Mouse (Mus musculus) small intestine, adult 2 months (tissue): Measurements from ENCODE around the gene Epha4. TPM values are rescaled to one million over a fixed set of nuclear protein-coding genes. Genes with fewer than 3 reads are reported as not detected.

Experiments
- H3K27ac ChIP-seq: fragments of 200-500 bp; 2 replicates; pipeline ENCODE4 v1.5.1; 2012; ENCODE audit warnings: low read depth, low read length, control low read depth, inconsistent platforms; ENCODE audit not compliant: insufficient read depth
- H3K27me3 ChIP-seq: fragments of 200-500 bp; 2 replicates; pipeline ENCODE4 v1.6.1; 2012; ENCODE audit warnings: mild to moderate bottlenecking, moderate library complexity, low read length, inconsistent platforms; ENCODE audit not compliant: control insufficient read depth, insufficient read depth
- H3K36me3 ChIP-seq: fragments of 200-500 bp; 2 replicates; pipeline ENCODE4 v1.6.1; 2012; ENCODE audit warnings: mild to moderate bottlenecking, low read length, control low read depth, inconsistent platforms; ENCODE audit not compliant: control insufficient read depth, insufficient read depth
- H3K4me1 ChIP-seq: fragments of 200-500 bp; 2 replicates; pipeline ENCODE4 v1.6.1; 2012; ENCODE audit warnings: low read length, inconsistent platforms, mixed read lengths; ENCODE audit not compliant: control insufficient read depth, insufficient read depth, insufficient read length
- H3K4me3 ChIP-seq: fragments of 200-500 bp; 2 replicates; pipeline ENCODE4 v1.5.1; 2012; ENCODE audit warnings: low read depth, mild to moderate bottlenecking, control low read depth, inconsistent platforms, low read length, moderate library complexity
- CTCF ChIP-seq: fragments of 200-500 bp; IDR thresholded peaks from 2 replicates; pipeline ENCODE4 v1.5.1; 2012; ENCODE audit warnings: low read depth, mild to moderate bottlenecking, control low read depth, inconsistent platforms, low read length, moderate library complexity, mixed read lengths; ENCODE audit not compliant: insufficient replicate concordance, insufficient read length; ENCODE audit errors: extremely low read depth
- POLR2A ChIP-seq: fragments of 200-500 bp; IDR thresholded peaks from 2 replicates; pipeline ENCODE4 v1.6.1; 2012; ENCODE audit warnings: low read depth, mild to moderate bottlenecking, control low read depth, inconsistent platforms, low read length, moderate library complexity
- WGBS: fragments of 180-500 bp; shearing (Covaris S2); methylation state at CpG from one replicate; pipeline ENCODE4 v1.1.7; 2018; 5-methylcytosine and 5-hydroxymethylcytosine counted together
- polyA plus RNA-seq: library from polyadenylated mRNA; depleted of rRNA; stranded (reverse); fragments of >200 nt; gene quantifications from 2 replicates; pipeline ENCODE4 v1.2.3, GENCODE M21; 2012

Epha4 gene
- polyA plus RNA-seq, 1 experiment, result 2.6 TPM

GRCm38 (mm10) chr1:77473446-77474376 lies 41.2 kb downstream of the Epha4 start:
- TF ChIP-seq CTCF (no peak), POLR2A (no peak)
- 42% methylated on average over 12 of the region's 12 CpGs for WGBS
- Histone ChIP-seq H3K27me3 (no peaks in the 10 kb centered on the region), H3K36me3 (no peaks in the 10 kb centered on the region), H3K4me1 (peaks cover 5% of the 10 kb centered on the region; the same call in 1 of the 2 replicates), H3K4me3 (no peak overlapping the region), H3K27ac (no peak overlapping the region)

GRCm38 (mm10) chr1:77472566-77472965 lies 42.3 kb downstream of the Epha4 start:
- TF ChIP-seq CTCF (no peak), POLR2A (no peak)
- Histone ChIP-seq H3K36me3 (no peaks in the 10 kb centered on the region), H3K27me3 (no peaks in the 10 kb centered on the region), H3K4me1 (peaks cover 5% of the 10 kb centered on the region; the same call in 1 of the 2 replicates), H3K27ac (no peak overlapping the region), H3K4me3 (no peak overlapping the region)
- WGBS, result 71% methylated on average over 2 of the region's 2 CpGs

GRCm38 (mm10) chr1:77471447-77471846 lies 43.4 kb downstream of the Epha4 start:
- TF ChIP-seq CTCF, result no peak
- TF ChIP-seq POLR2A, result no peak
- no peaks in the 10 kb centered on the region for H3K27me3 ChIP-seq
- no peaks in the 10 kb centered on the region for H3K36me3 ChIP-seq
- H3K4me1 ChIP-seq, result peaks cover 5% of the 10 kb centered on the region; the same call in 1 of the 2 replicates
- H3K27ac ChIP-seq, result no peak overlapping the region
- no peak overlapping the region for H3K4me3 ChIP-seq
- 73% methylated on average over 5 of the region's 5 CpGs for WGBS

- WGBS, result 12% methylated on average over 5 of the region's 5 CpGs
Observed at GRCm38 (mm10) chr1:77471037-77471436, 43.9 kb downstream of the Epha4 start.

GRCm38 (mm10) chr1:77468717-77469314 lies 46.1 kb downstream of the Epha4 start:
- Histone ChIP-seq H3K36me3 (no peaks in the 10 kb centered on the region), H3K4me1 (peaks cover 3% of the 10 kb centered on the region; the same call in 1 of the 2 replicates), H3K27ac (peak overlapping the region; percentile 47; the same call in 1 of the 2 replicates), H3K27me3 (no peaks in the 10 kb centered on the region), H3K4me3 (no peak overlapping the region)
- 25% methylated on average over 5 of the region's 5 CpGs for WGBS
- TF ChIP-seq POLR2A (no peak), CTCF (no peak)

More at GRCm38 (mm10) chr1:77471037-77471436, 43.9 kb downstream of the Epha4 start:
- Histone ChIP-seq H3K4me3 (no peak overlapping the region), H3K27ac (no peak overlapping the region), H3K4me1 (peaks cover 5% of the 10 kb centered on the region; the same call in 1 of the 2 replicates), H3K36me3 (no peaks in the 10 kb centered on the region), H3K27me3 (no peaks in the 10 kb centered on the region)
- no peak for TF ChIP-seq CTCF
- TF ChIP-seq POLR2A, result no peak

- no peaks in the 10 kb centered on the region for H3K36me3 ChIP-seq
- peaks cover 14% of the 10 kb centered on the region; the same call in 1 of the 2 replicates for H3K4me1 ChIP-seq
- WGBS, result 29% methylated on average over 4 of the region's 4 CpGs
- H3K27me3 ChIP-seq, result no peaks in the 10 kb centered on the region
- TF ChIP-seq CTCF, result no peak
- TF ChIP-seq POLR2A, result no peak
- peak overlapping the region; percentile 19; the same call in 1 of the 2 replicates for H3K4me3 ChIP-seq
- H3K27ac ChIP-seq, result no peak overlapping the region; the same call in 1 of the 2 replicates
Observed at GRCm38 (mm10) chr1:77465524-77465923, 49.4 kb downstream of the Epha4 start.

GRCm38 (mm10) chr1:77464108-77464507 lies 50.8 kb downstream of the Epha4 start:
- peaks cover 14% of the 10 kb centered on the region; the same call in 1 of the 2 replicates for H3K4me1 ChIP-seq
- TF ChIP-seq CTCF (no peak), POLR2A (no peak)
- H3K27ac ChIP-seq, result no peak overlapping the region
- H3K27me3 ChIP-seq, result no peaks in the 10 kb centered on the region
- 80% methylated on average over 1 of the region's 1 CpGs for WGBS
- no peaks in the 10 kb centered on the region for H3K36me3 ChIP-seq
- H3K4me3 ChIP-seq, result no peak overlapping the region
